Mouse (Mus musculus) liver, embryonic 14.5 days (tissue): ENCODE results near the gene Mctp1.

ENCODE experiments used
- CTCF ChIP-seq: IDR thresholded peaks from 2 replicates; pipeline ENCODE4 v1.5.1; 2016; ENCODE audit warnings: antibody characterized with exemption, low read depth, control low read depth
- EP300 ChIP-seq: IDR thresholded peaks from 2 replicates; pipeline ENCODE4 v1.6.1; 2016; ENCODE audit warnings: antibody characterized with exemption, low read depth

DNA sequence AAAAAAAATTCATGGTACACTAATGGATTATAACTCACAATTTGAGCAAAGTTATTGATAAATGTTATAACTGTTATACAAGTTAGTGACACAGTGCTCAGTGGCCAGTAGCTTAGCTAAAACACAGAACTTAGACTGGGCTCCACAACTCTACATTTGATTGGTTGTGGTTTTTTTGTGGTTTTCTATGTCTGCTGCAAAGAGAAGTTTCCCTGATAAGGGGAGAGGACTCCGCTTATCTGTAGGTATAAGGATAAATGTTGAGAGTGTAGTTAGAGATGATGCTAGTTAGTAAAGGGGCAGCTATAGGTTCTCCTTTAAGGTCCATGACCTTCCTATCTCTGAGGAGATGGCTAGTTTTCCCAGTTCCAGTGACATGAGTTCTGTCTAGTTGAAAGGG lies 36.7 kb downstream of the Mctp1 start:
- TF ChIP-seq CTCF (no peak), EP300 (peak; percentile 66)
